ENCODE assay signal across 1 mouse cellular context in the genomic region with DNA sequence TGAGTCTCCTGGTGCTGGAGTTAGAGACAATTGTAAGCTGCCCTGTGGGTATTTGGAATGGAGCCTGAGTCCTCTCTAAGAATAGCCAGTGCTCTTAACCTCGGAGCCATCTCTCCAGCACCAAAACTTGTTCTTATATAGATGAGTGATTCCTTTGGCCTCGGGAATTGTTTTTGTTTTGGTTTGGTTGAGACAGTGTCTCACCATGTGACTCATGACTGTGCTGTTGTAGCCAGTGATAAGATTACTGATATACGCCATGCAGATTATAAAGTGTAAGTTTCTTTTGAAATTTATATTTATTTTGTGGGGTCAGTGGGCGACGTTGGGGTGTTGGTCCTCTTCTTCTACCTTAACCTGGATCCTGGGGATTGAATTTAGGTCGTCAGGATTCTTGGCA.
TF ChIP-seq lines count a peak whose summit lies in the region.

No protein-coding gene starts in this region.

TF ChIP-seq in MEL, 35 proteins besides CTCF, POLR2A, EP300 and RAD21 (continued from another document):
- no peak for TF ChIP-seq SMC3 (IDR thresholded peaks at IDR 0.05; ENCODE audit: low read depth, low read length)
- no peak for TF ChIP-seq KAT2A (conservative IDR thresholded peaks at IDR 0.05; ENCODE audit: low read depth, low read length)
- no peak for TF ChIP-seq ZNF384 (IDR thresholded peaks at IDR 0.05; ENCODE audit: low read depth, low read length)
- TF ChIP-seq USF1 (IDR thresholded peaks at IDR 0.05; ENCODE audit: low read depth, low read length), result peak; percentile 71; the same call in 1 of the 2 replicates
- peak; percentile 44 for TF ChIP-seq GATA1 (IDR thresholded peaks at IDR 0.05; ENCODE audit: low read depth, low read length)
